Mouse (Mus musculus) liver, postnatal 0 days (tissue): ENCODE data around the gene Rabgap1l.

Experiments used
- CTCF ChIP-seq: sonication (generic); IDR thresholded peaks from 2 replicates; pipeline ENCODE4 v1.5.1; 2016; ENCODE audit warnings: antibody characterized with exemption, low read depth
- EP300 ChIP-seq: IDR thresholded peaks from 2 replicates; pipeline ENCODE4 v1.6.1; 2016; ENCODE audit warnings: antibody characterized with exemption, low read depth, mild to moderate bottlenecking

DNA sequence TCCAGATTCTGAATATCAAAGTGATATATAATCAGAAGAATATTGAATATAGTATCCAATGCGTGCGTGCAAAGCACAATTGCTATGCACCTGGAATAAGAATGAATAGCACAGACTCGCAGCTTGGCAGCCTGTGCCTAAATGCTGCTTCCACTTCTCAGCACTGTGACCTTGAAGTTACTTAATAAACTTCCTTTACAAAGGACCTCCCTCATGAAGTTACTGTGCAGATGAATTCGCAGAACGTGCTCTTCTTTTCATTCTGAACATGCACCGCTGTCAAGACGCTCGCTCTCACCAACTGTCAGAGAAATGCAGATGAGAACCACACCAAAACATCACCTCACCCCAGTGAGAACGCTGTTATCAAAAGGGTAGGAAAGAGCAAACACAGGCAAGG lies 502.8 kb downstream of the Rabgap1l start:
- TF ChIP-seq CTCF, result no peak
- TF ChIP-seq EP300, result no peak
